Mouse (Mus musculus): ENCODE data around the gene Rab5b. TPM values are rescaled to one million over a fixed set of nuclear protein-coding genes. Genes with fewer than 3 reads are reported as not detected.

Gene Rab5b
- polyA plus RNA-seq, 1 experiment: 27.0 TPM

GRCm38 (mm10) chr10:128627398-128628317, 68.4 kb downstream of the Rab5b start:
- no peak for TF ChIP-seq MYOG (IDR thresholded peaks at IDR 0.05; ENCODE audit: control insufficient read depth, extremely low read depth, insufficient read length)
- no peak for TF ChIP-seq MYOD1 (IDR thresholded peaks at IDR 0.05; ENCODE audit: control insufficient read depth, insufficient read length, low read depth)
- TF ChIP-seq CTCF (IDR thresholded peaks at IDR 0.05; ENCODE audit: control insufficient read depth, insufficient read depth, insufficient read length): no peak
- no peak for TF ChIP-seq USF1 (IDR thresholded peaks at IDR 0.05; ENCODE audit: low read depth)
- TF ChIP-seq MAX (IDR thresholded peaks at IDR 0.05): no peak
- TF ChIP-seq FOSL1 (IDR thresholded peaks at IDR 0.05; ENCODE audit: insufficient read depth, low read length, poor library complexity, severe bottlenecking): no peak
- no peak for TF ChIP-seq CEBPB (IDR thresholded peaks at IDR 0.05; ENCODE audit: low read depth)
- peaks cover 24% of the 10 kb centered on the region for H3K36me3 ChIP-seq (ENCODE audit: control insufficient read depth, insufficient read depth)
- H3K4me3 ChIP-seq (ENCODE audit: insufficient read depth, poor library complexity, severe bottlenecking): no peak overlapping the region
- peaks cover 9% of the 10 kb centered on the region for H3K27me3 ChIP-seq (ENCODE audit: control insufficient read depth, insufficient read depth, insufficient read length)
- H3ac ChIP-seq (ENCODE audit: control insufficient read depth, insufficient read length, low read depth): no peak overlapping the region
- H3K79me3 ChIP-seq (ENCODE audit: low read depth): peaks cover 16% of the 10 kb centered on the region
- peaks cover 23% of the 10 kb centered on the region for H3K79me2 ChIP-seq (ENCODE audit: control insufficient read depth, insufficient read depth)

Other genes with a start within 250 kb of the Rab5b start
- 48.4 TPM for gene Smarcc2, start 237.0 kb downstream of the Rab5b start, polyA plus RNA-seq (2012; fragmentation: generic; extraction: Trizol)
- 3,169 TPM for gene Myl6, start 202.1 kb downstream of the Rab5b start, polyA plus RNA-seq (2012; fragmentation: generic; extraction: Trizol)
- 16.7 TPM for gene Myl6b, start 197.6 kb downstream of the Rab5b start, polyA plus RNA-seq (2012; fragmentation: generic; extraction: Trizol)
- 120 TPM for gene Esyt1, start 170.4 kb downstream of the Rab5b start, polyA plus RNA-seq (2012; fragmentation: generic; extraction: Trizol)
- 13.0 TPM for gene Zc3h10, start 148.5 kb downstream of the Rab5b start, polyA plus RNA-seq (2012; fragmentation: generic; extraction: Trizol)
- 13,760 TPM for gene Rpl41, start 147.0 kb downstream of the Rab5b start, polyA plus RNA-seq (2012; fragmentation: generic; extraction: Trizol)
- 232 TPM for gene Pa2g4, start 130.3 kb downstream of the Rab5b start, polyA plus RNA-seq (2012; fragmentation: generic; extraction: Trizol)
- gene Erbb3, start 106.6 kb downstream of the Rab5b start, polyA plus RNA-seq (2012; fragmentation: generic; extraction: Trizol): 0.28 TPM
- 2,179 TPM for gene Rps26, start 69.5 kb downstream of the Rab5b start, polyA plus RNA-seq (2012; fragmentation: generic; extraction: Trizol)
- 0.05 TPM for gene Ikzf4, start 50.3 kb downstream of the Rab5b start, polyA plus RNA-seq (2012; fragmentation: generic; extraction: Trizol)
- 9.6 TPM for gene Suox, start 22.2 kb downstream of the Rab5b start, polyA plus RNA-seq (2012; fragmentation: generic; extraction: Trizol)
- 0.16 TPM for gene Pmel, start 7.9 kb upstream of the Rab5b start, polyA plus RNA-seq (2012; fragmentation: generic; extraction: Trizol)
- 34.7 TPM for gene Cdk2, start 8.8 kb upstream of the Rab5b start, polyA plus RNA-seq (2012; fragmentation: generic; extraction: Trizol)
- gene Dgka, start 48.6 kb upstream of the Rab5b start, polyA plus RNA-seq (2012; fragmentation: generic; extraction: Trizol): 7.3 TPM
- gene Pym1, start 51.6 kb upstream of the Rab5b start, polyA plus RNA-seq (2012; fragmentation: generic; extraction: Trizol): 38.0 TPM
- gene Mmp19, start 94.6 kb upstream of the Rab5b start, polyA plus RNA-seq (2012; fragmentation: generic; extraction: Trizol): 1.7 TPM
- gene Dnajc14, start 107.8 kb upstream of the Rab5b start, polyA plus RNA-seq (2012; fragmentation: generic; extraction: Trizol): 31.2 TPM
- 15.1 TPM for gene Tmem198b, start 108.1 kb upstream of the Rab5b start, polyA plus RNA-seq (2012; fragmentation: generic; extraction: Trizol)
- gene Sarnp, start 121.1 kb upstream of the Rab5b start, polyA plus RNA-seq (2012; fragmentation: generic; extraction: Trizol): 56.6 TPM
- gene Ormdl2, start 125.4 kb upstream of the Rab5b start, polyA plus RNA-seq (2012; fragmentation: generic; extraction: Trizol): 41.1 TPM
- 17.0 TPM for gene Gdf11, start 195.5 kb upstream of the Rab5b start, polyA plus RNA-seq (2012; fragmentation: generic; extraction: Trizol)
- gene Cd63, start 204.7 kb upstream of the Rab5b start, polyA plus RNA-seq (2012; fragmentation: generic; extraction: Trizol): 2,043 TPM
- gene Rdh5, start 226.6 kb upstream of the Rab5b start, polyA plus RNA-seq (2012; fragmentation: generic; extraction: Trizol): 12.6 TPM
- gene Bloc1s1, start 227.8 kb upstream of the Rab5b start, polyA plus RNA-seq (2012; fragmentation: generic; extraction: Trizol): 204 TPM
- gene Itga7, start 237.6 kb upstream of the Rab5b start, polyA plus RNA-seq (2012; fragmentation: generic; extraction: Trizol): 100 TPM